Mouse (Mus musculus) heart, postnatal 0 days (tissue): ENCODE results near the gene Wnk2. TPM values are rescaled to one million over a fixed set of nuclear protein-coding genes. Genes with fewer than 3 reads are reported as not detected.
A peak's percentile ranks its signal among the peaks of the same experiment; 100 is the strongest.

Experiments
- ATAC-seq: fragments of 200-750 bp; cut with Nextera tagmentation; 2 replicates; pipeline ENCODE4 v1.8.0; 2017; ENCODE audit warnings: low read depth, moderate number of reproducible peaks, moderate library complexity; ENCODE audit not compliant: insufficient read depth
- DNase-seq: peaks from one replicate; pipeline ENCODE4 v3.0.0-alpha.2; 2016; ENCODE audit warnings: low spot score
- H3K27ac ChIP-seq: fragments of 300-500 bp; sonication (generic); 2 replicates; pipeline ENCODE4 v1.5.1; 2014; ENCODE audit warnings: low read depth, mild to moderate bottlenecking
- H3K27me3 ChIP-seq: fragments of 300-500 bp; sonication (generic); 2 replicates; pipeline ENCODE4 v1.6.1; 2014; ENCODE audit warnings: low read length, mixed read lengths; ENCODE audit not compliant: control insufficient read depth, insufficient read depth
- H3K36me3 ChIP-seq: fragments of 300-500 bp; sonication (generic); replicated peaks from 2 replicates; pipeline ENCODE4 v1.6.1; 2014; ENCODE audit warnings: low read length, mixed read lengths; ENCODE audit not compliant: control insufficient read depth, insufficient read depth
- H3K4me1 ChIP-seq: fragments of 300-500 bp; sonication (generic); 2 replicates; pipeline ENCODE4 v1.6.1; 2014; ENCODE audit warnings: antibody characterized with exemption; ENCODE audit not compliant: control insufficient read depth, insufficient read depth
- H3K4me2 ChIP-seq: fragments of 300-500 bp; sonication (generic); 2 replicates; pipeline ENCODE4 v1.6.1; 2014; ENCODE audit warnings: low read depth, mild to moderate bottlenecking, low read length, moderate library complexity
- H3K4me3 ChIP-seq: fragments of 300-500 bp; sonication (generic); 2 replicates; pipeline ENCODE4 v1.5.1; 2014; ENCODE audit warnings: low read depth, low read length
- H3K9ac ChIP-seq: fragments of 300-500 bp; sonication (generic); replicated peaks from 2 replicates; pipeline ENCODE4 v1.6.1; 2014; ENCODE audit warnings: low read depth, low read length, mixed read lengths
- H3K9me3 ChIP-seq: fragments of 300-500 bp; sonication (generic); replicated peaks from 2 replicates; pipeline ENCODE4 v1.6.1; 2016; ENCODE audit warnings: low read length; ENCODE audit not compliant: control insufficient read depth
- CTCF ChIP-seq: IDR thresholded peaks from 2 replicates; pipeline ENCODE4 v1.5.1; 2016; ENCODE audit warnings: antibody characterized with exemption, control low read depth, low read depth
- EP300 ChIP-seq: IDR thresholded peaks from 2 replicates; pipeline ENCODE4 v1.6.1; 2016; ENCODE audit warnings: antibody characterized with exemption, low read depth
- WGBS: fragments of 180-500 bp; shearing (Covaris S2); extraction: QIAGEN DNeasy Blood & Tissue Kit; methylation state at CpG from one replicate; pipeline ENCODE4 v1.1.7; 2014; 5-methylcytosine and 5-hydroxymethylcytosine counted together
- polyA plus RNA-seq: library from polyadenylated mRNA; unstranded; fragments of >200 nt; fragmentation: Nextera tagmentation; extraction: Ambion mirVana; gene quantifications from 2 replicates; pipeline ENCODE4 v1.2.1, GENCODE M21; 2015
- total RNA-seq: library from RNA; depleted of rRNA; stranded (reverse); fragments of >200 nt; gene quantifications from 2 replicates; pipeline ENCODE4 v1.2.3, GENCODE M21; 2014; ENCODE audit warnings: low replicate concordance

Wnk2 gene
- total and polyA plus RNA-seq, 2 experiments from 2014 or later = 1.5 to 5.5 TPM

DNA sequence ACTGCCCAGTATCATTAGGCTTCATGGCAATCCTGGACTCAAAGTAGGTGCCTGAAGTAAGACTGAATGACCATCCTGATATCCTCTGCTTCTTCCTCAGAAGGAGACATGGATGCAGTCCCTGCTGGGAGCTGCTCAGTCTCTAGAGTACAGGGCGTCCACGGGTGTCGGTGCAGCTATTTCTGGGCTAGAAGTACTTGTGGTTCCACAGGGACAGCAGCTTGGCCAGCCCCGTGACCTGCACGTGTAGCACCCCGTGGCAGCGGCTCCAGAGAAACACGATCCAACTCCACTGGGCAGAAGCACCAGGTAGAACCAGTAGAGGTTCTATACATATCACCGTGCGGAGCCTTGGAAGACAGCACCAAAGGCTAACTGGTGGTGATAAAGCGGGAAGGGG lies 13.3 kb downstream of the Wnk2 start:
- Histone ChIP-seq H3K27me3 (no peaks in the 10 kb centered on the region), H3K4me1 (peaks cover 19% of the 10 kb centered on the region), H3K4me2 (no peak overlapping the region), H3K27ac (no peak overlapping the region), H3K36me3 (no peaks in the 10 kb centered on the region), H3K9me3 (no peaks in the 10 kb centered on the region), H3K9ac (no peak overlapping the region), H3K4me3 (no peak overlapping the region)
- DNase-seq (no peak), ATAC-seq (peak; percentile 33; the same call in 1 of the 2 replicates)
- WGBS = 61% methylated on average over 11 of the region's 11 CpGs
- TF ChIP-seq CTCF (no peak), EP300 (no peak)

GRCm38 (mm10) chr13:49133125-49133524 lies 14.7 kb downstream of the Wnk2 start:
- TF ChIP-seq EP300 = no peak
- TF ChIP-seq CTCF = no peak
- 54% methylated on average over 4 of the region's 4 CpGs for WGBS
- no peak overlapping the region for H3K27ac ChIP-seq

GRCm38 (mm10) chr13:49131946-49132687 lies 15.7 kb downstream of the Wnk2 start:
- Histone ChIP-seq H3K27me3 (no peaks in the 10 kb centered on the region), H3K9me3 (no peaks in the 10 kb centered on the region), H3K9ac (no peak overlapping the region), H3K27ac (no peak overlapping the region), H3K36me3 (no peaks in the 10 kb centered on the region), H3K4me3 (no peak overlapping the region), H3K4me2 (no peak overlapping the region), H3K4me1 (peaks cover 35% of the 10 kb centered on the region)
- ATAC-seq = no peak
- 69% methylated on average over 7 of the region's 7 CpGs for WGBS
- TF ChIP-seq EP300 (no peak), CTCF (no peak)
- DNase-seq = no peak

More at GRCm38 (mm10) chr13:49133125-49133524, 14.7 kb downstream of the Wnk2 start:
- Histone ChIP-seq H3K36me3 (no peaks in the 10 kb centered on the region), H3K4me3 (no peak overlapping the region), H3K4me2 (no peak overlapping the region), H3K9me3 (no peaks in the 10 kb centered on the region), H3K27me3 (no peaks in the 10 kb centered on the region), H3K9ac (no peak overlapping the region), H3K4me1 (peaks cover 32% of the 10 kb centered on the region)
- DNase-seq (no peak), ATAC-seq (no peak)

DNA sequence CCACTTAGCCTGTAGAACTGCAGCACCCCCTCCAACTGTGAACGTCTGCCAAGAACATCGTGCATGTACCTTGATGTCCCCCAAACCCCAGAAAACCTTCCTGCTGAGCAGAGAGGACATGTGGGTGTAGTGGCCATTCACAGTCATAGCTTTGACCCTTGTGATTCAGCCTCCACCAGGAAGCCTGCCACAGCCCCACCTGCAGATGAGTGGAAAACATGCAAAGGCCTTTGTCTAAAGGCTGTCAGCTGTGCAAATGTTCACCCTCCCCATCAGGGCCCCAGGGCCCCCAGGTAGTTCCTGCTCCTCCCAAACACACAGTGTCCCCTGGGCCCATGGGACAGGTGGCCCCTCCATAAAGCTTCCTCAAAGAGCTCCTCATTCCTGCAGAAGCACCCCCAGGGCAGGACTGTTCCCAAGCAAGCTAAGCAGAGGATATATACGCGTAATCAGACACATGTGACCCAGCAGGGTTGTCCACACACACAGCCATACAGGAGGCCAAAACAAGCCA lies 16.4 kb downstream of the Wnk2 start:
- no peak overlapping the region for H3K27ac ChIP-seq
- no peak overlapping the region for H3K9ac ChIP-seq
- H3K36me3 ChIP-seq = no peaks in the 10 kb centered on the region
- WGBS = 67% methylated on average over 4 of the region's 4 CpGs
- H3K4me2 ChIP-seq = no peak overlapping the region
- TF ChIP-seq CTCF (no peak), EP300 (no peak)
- H3K9me3 ChIP-seq = no peaks in the 10 kb centered on the region
- H3K4me3 ChIP-seq = no peak overlapping the region
- ATAC-seq (no peak), DNase-seq (no peak)
- no peaks in the 10 kb centered on the region for H3K27me3 ChIP-seq
- peaks cover 35% of the 10 kb centered on the region for H3K4me1 ChIP-seq

- peak; percentile 77 for ATAC-seq
- Histone ChIP-seq H3K4me3 (no peak overlapping the region), H3K9ac (no peak overlapping the region), H3K36me3 (no peaks in the 10 kb centered on the region), H3K4me1 (peaks cover 35% of the 10 kb centered on the region), H3K4me2 (no peak overlapping the region), H3K9me3 (no peaks in the 10 kb centered on the region), H3K27ac (0 out of 2 replicates have a peak overlapping the region, but pooled peaks have one; percentile 37), H3K27me3 (no peaks in the 10 kb centered on the region)
- WGBS = 8% methylated on average over 4 of the region's 4 CpGs
- no peak for TF ChIP-seq EP300
- no peak for TF ChIP-seq CTCF
- peak; percentile 85 for DNase-seq
These were observed 18.0 kb downstream of the Wnk2 start for GRCm38 (mm10) chr13:49129845-49130244.
